Mouse (Mus musculus): ENCODE data around the gene Ddc. TPM values are rescaled to one million over a fixed set of nuclear protein-coding genes. Genes with fewer than 3 reads are reported as not detected.

The Ddc gene
- polyA plus RNA-seq, 1 experiment: 3.6 TPM

DNA sequence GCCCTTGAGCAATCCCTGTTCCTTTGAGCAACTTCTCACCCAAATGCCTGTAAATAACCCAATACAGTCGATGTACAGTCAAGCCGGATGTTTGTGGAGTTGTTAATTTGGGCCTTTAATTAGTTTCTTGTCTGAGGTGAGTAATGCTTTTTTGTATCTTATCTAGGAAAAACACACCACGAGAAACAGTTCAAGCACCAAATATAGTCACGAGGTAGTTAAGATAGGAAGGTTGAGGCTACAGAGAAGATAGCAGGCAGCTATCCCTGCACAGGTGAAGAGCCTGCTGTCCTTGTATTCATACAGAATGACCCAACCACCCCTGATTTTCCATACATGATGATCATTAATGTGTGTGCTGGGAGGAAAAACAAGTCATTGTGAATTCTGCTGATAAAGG is 56.4 kb downstream of the Ddc start:
- no peak for DNase-seq
- 54% methylated on average over 4 of the region's 4 CpGs for WGBS
- TF ChIP-seq POLR2A (IDR thresholded peaks at IDR 0.05; ENCODE audit: borderline replicate concordance, extremely low read depth, low read depth, low read length) (no peak), CTCF (IDR thresholded peaks at IDR 0.05; ENCODE audit: insufficient read depth, low read length) (no peak)
- Histone ChIP-seq H3K4me3 (replicated peaks; ENCODE audit: extremely low read depth, low read depth, low read length) (no peak overlapping the region), H3K4me1 (ENCODE audit: control insufficient read depth, insufficient read depth, low read length) (peaks cover 2% of the 10 kb centered on the region; the same call in 1 of the 2 replicates)

DNA sequence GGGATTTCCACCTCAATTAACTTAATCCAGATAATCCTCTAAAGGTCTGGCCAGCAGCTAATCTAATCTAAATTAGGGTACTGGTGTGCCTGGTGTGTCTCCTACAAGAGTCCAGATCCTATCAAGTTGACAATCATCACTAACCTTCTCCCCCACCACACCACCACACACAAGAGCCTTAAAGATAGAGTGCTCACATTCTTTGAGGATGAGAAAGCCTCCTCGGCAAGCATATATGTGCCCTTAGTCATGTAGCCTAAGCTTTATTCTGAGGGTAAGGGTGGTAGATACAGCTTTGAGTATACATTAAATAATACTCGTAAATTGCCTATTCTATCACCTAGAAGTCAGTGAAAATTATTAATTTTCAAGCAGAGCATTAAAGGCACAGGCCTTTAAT is 57.2 kb downstream of the Ddc start:
- peaks cover 2% of the 10 kb centered on the region; the same call in 1 of the 2 replicates for H3K4me1 ChIP-seq (ENCODE audit: control insufficient read depth, insufficient read depth, low read length)

DNA sequence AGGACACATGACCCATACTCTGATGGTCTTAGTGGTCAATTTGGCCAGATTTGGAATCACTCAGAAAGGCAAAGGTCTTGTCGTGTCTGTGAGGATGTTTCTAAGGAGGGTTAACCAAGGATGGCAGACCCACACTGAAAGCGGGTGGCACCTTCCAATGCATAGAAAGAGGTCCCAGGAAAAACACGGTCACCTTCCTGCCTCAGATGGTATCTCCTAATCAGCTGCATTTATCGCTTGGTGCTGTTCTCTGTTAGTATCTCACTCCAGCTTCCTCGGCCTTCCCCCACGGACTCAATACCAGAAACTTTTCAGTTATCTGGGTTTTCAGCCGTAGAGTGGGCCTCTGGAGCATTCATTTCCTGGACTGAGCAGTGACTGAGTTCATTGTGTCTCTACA is 58.1 kb downstream of the Ddc start:
- Histone ChIP-seq H3K4me3 (replicated peaks; ENCODE audit: extremely low read depth, low read depth, low read length) (no peak overlapping the region), H3K4me1 (ENCODE audit: control insufficient read depth, insufficient read depth, low read length) (peaks cover 2% of the 10 kb centered on the region; the same call in 1 of the 2 replicates)
- no peak for TF ChIP-seq CTCF (IDR thresholded peaks at IDR 0.05; ENCODE audit: insufficient read depth, low read length)
- TF ChIP-seq POLR2A (IDR thresholded peaks at IDR 0.05; ENCODE audit: borderline replicate concordance, extremely low read depth, low read depth, low read length): no peak
- 93% methylated on average over 7 of the region's 7 CpGs for WGBS
- DNase-seq: no peak

More for the DNA sequence above, 57.2 kb downstream of the Ddc start:
- no peak for DNase-seq
- 75% methylated on average over 2 of the region's 2 CpGs for WGBS
- TF ChIP-seq POLR2A (IDR thresholded peaks at IDR 0.05; ENCODE audit: borderline replicate concordance, extremely low read depth, low read depth, low read length) (no peak), CTCF (IDR thresholded peaks at IDR 0.05; ENCODE audit: insufficient read depth, low read length) (no peak)
- H3K4me3 ChIP-seq (replicated peaks; ENCODE audit: extremely low read depth, low read depth, low read length): no peak overlapping the region

DNA sequence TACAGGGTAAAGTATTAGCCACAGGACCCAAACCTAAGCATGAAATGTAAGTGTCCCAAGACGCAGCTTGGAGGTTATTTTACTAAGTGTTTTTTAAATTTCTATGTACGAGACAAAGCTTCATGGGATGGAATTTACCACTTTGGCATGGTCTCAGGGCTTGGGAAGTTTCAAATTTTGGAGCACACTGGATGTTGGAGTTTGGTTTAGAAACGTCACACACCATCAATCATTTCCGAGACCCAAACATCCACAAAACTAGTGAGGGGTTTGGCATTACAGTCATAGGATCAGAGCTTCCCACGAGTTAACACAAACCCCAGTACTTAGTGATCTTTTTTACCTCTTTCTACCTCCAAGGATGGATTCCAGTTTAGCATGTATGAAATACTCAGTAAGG is 60.6 kb downstream of the Ddc start:
- H3K4me3 ChIP-seq (replicated peaks; ENCODE audit: extremely low read depth, low read depth, low read length): no peak overlapping the region
- TF ChIP-seq POLR2A (IDR thresholded peaks at IDR 0.05; ENCODE audit: borderline replicate concordance, extremely low read depth, low read depth, low read length) (no peak), CTCF (IDR thresholded peaks at IDR 0.05; ENCODE audit: insufficient read depth, low read length) (no peak)
- DNase-seq: no peak
- 55% methylated on average over 5 of the region's 5 CpGs for WGBS
- H3K4me1 ChIP-seq (ENCODE audit: control insufficient read depth, insufficient read depth, low read length): peaks cover 5% of the 10 kb centered on the region; the same call in 1 of the 2 replicates

DNA sequence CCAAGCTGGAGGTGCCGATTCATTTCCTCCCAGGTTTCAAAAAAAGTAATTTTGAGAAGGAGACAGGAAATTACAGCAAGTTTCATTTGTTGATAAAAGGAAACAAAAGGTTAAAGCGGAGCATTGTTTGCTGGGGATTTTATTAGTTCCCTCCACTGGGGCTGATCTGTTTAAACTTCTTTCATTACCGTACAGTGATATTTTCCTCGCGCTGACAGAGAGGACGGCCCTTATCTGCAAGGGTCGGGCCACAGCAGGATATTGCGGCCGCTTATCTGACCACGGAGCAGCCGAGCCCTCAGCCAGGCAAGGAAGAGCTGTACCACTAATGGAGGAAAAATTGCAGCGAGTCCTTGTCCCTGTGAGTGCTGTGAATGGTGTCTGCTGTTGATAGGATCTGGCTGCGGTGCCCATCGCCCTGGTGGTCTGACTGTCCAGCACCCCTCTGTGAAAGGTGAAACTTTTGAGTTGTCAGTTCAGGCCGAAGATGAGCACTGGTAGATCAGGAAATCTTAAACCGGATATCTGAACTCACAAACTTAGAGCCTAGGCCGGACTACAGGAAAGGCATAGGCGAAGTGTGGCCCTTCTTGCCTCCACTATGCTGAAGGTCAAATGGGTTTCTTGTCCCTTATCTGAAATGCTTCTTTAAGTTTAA is 61.1 kb downstream of the Ddc start:
- DNase-seq: no peak
- WGBS: 12% methylated on average over 18 of the region's 18 CpGs
- TF ChIP-seq POLR2A (IDR thresholded peaks at IDR 0.05; ENCODE audit: borderline replicate concordance, extremely low read depth, low read depth, low read length): no peak
- H3K4me3 ChIP-seq (replicated peaks; ENCODE audit: extremely low read depth, low read depth, low read length): peak overlapping the region; percentile 7
- H3K4me1 ChIP-seq (ENCODE audit: control insufficient read depth, insufficient read depth, low read length): peaks cover 9% of the 10 kb centered on the region; the same call in 1 of the 2 replicates

DNA sequence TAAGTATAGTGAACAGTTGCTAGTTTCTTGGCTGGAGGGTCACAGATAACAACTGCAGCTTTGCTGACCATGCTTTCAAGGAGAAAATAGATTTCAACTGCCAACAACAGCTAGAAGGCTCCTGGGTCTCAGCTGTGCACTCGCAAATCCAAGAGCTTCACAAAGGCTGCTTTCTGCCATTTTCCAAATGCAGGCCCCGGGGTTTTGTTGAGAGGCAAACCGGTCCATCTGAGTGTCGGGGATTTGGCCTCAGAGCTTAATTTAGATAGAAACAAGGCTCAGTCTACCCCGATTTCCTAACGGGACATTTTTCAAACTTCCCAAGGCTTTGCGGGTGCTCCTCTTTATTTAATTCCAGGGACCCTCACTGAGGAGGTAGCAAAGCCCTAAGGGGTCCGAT is 61.7 kb downstream of the Ddc start:
- Histone ChIP-seq H3K4me1 (ENCODE audit: control insufficient read depth, insufficient read depth, low read length) (peaks cover 9% of the 10 kb centered on the region; the same call in 1 of the 2 replicates), H3K4me3 (replicated peaks; ENCODE audit: extremely low read depth, low read depth, low read length) (no peak overlapping the region)
- WGBS: 34% methylated on average over 8 of the region's 8 CpGs
- DNase-seq: no peak
- no peak for TF ChIP-seq POLR2A (IDR thresholded peaks at IDR 0.05; ENCODE audit: borderline replicate concordance, extremely low read depth, low read depth, low read length)
- no peak for TF ChIP-seq CTCF (IDR thresholded peaks at IDR 0.05; ENCODE audit: insufficient read depth, low read length)

DNA sequence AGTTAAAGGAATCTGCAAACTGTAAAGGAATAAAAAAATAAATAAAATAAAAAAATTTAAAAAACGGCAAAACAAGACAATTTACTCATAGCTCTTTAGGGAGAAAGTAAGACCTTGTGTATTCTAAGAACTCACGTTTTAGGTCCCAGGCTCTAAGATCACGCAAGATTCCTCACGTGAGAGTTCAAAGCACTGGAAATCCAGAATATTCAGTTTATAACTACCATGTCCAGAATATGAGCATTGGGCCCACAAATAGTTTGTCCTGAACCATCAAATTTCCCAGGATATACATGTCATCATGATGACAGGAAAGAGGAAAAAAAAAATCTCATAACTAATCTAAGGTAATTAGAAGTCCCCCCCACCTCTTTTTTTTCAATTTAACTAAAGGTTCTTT is 62.2 kb downstream of the Ddc start:
- 93% methylated on average over 4 of the region's 4 CpGs for WGBS
- TF ChIP-seq POLR2A (IDR thresholded peaks at IDR 0.05; ENCODE audit: borderline replicate concordance, extremely low read depth, low read depth, low read length) (no peak), CTCF (IDR thresholded peaks at IDR 0.05; ENCODE audit: insufficient read depth, low read length) (no peak)
- H3K4me3 ChIP-seq (replicated peaks; ENCODE audit: extremely low read depth, low read depth, low read length): no peak overlapping the region
- DNase-seq: no peak
- H3K4me1 ChIP-seq (ENCODE audit: control insufficient read depth, insufficient read depth, low read length): peaks cover 10% of the 10 kb centered on the region

DNA sequence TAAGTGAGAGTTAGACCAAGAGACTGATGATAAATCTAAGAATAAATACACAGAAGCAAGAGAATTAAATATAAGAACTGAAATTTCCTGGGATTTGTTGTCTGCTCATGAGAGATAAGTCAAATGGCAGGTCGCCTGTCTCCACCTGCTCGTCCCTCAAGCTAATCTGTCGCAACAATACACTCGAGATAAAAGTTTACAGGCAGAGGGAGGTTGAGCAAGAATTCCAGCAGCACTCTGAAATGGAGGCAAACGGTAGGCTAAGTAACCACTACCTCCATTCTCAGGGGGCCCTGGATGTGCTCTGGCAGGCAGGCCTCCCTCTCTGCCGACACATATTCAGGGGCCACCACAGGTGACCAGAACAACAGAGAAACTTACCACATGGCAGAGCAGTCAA is 62.6 kb downstream of the Ddc start:
- Histone ChIP-seq H3K4me3 (replicated peaks; ENCODE audit: extremely low read depth, low read depth, low read length) (no peak overlapping the region), H3K4me1 (ENCODE audit: control insufficient read depth, insufficient read depth, low read length) (peaks cover 11% of the 10 kb centered on the region)
- WGBS: 57% methylated on average over 6 of the region's 6 CpGs
- DNase-seq: no peak
- no peak for TF ChIP-seq CTCF (IDR thresholded peaks at IDR 0.05; ENCODE audit: insufficient read depth, low read length)
- TF ChIP-seq POLR2A (IDR thresholded peaks at IDR 0.05; ENCODE audit: borderline replicate concordance, extremely low read depth, low read depth, low read length): no peak

DNA sequence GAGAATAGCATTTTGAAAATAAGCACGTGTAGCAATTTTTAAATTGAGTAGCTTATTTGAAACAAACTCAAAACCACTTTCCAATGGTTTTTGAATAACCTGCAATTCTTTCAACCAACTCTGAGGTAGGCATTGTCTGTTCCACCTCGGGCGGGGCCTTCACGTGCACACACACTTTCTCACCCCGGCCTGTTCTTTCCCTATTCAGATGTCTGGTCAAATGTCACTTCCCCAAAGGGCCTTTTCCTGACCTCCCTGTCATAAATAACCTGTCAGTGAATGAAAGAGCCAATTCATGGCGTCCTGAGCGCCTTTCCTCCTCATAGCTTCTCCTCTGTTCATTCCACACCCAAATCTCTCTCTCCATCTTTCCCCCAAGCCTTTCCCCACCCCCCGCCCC is 64.8 kb downstream of the Ddc start:
- H3K4me1 ChIP-seq (ENCODE audit: control insufficient read depth, insufficient read depth, low read length): peaks cover 19% of the 10 kb centered on the region
- 47% methylated on average over 8 of the region's 8 CpGs for WGBS
- H3K4me3 ChIP-seq (replicated peaks; ENCODE audit: extremely low read depth, low read depth, low read length): no peak overlapping the region
- DNase-seq: no peak
- no peak for TF ChIP-seq POLR2A (IDR thresholded peaks at IDR 0.05; ENCODE audit: borderline replicate concordance, extremely low read depth, low read depth, low read length)
- TF ChIP-seq CTCF (IDR thresholded peaks at IDR 0.05; ENCODE audit: insufficient read depth, low read length): no peak

DNA sequence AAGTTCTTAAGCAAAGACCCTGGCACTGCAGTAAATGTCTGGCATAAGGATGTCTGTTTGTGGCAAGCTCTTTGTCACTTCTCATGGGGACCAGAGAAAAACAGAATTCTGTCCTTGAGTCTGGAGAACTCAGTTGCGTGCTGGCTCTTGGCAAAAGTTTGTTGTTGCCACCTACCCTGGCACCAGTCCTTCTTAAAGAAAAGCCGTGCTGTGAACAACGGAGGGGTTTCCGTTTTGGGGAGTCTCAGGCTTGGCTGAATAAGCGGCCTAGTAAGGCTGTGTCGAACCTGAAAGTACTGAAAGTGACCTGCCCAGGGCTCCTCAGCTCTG is 65.2 kb downstream of the Ddc start:
- H3K4me1 ChIP-seq (ENCODE audit: control insufficient read depth, insufficient read depth, low read length): peaks cover 19% of the 10 kb centered on the region
- 34% methylated on average over 6 of the region's 6 CpGs for WGBS
- no peak overlapping the region for H3K4me3 ChIP-seq (replicated peaks; ENCODE audit: extremely low read depth, low read depth, low read length)
- no peak for TF ChIP-seq CTCF (IDR thresholded peaks at IDR 0.05; ENCODE audit: insufficient read depth, low read length)
- no peak for TF ChIP-seq POLR2A (IDR thresholded peaks at IDR 0.05; ENCODE audit: borderline replicate concordance, extremely low read depth, low read depth, low read length)
- DNase-seq: no peak

Measured in lung, adult 2 months (tissue).